Mouse (Mus musculus) limb, embryonic 11.5 days (tissue): ENCODE measurements around the gene Casp9. TPM values are rescaled to one million over a fixed set of nuclear protein-coding genes. Genes with fewer than 3 reads are reported as not detected.

Experiments used
- ATAC-seq: fragments of 200-750 bp; cut with Nextera tagmentation; 2 replicates; pipeline ENCODE4 v1.8.0; 2017; ENCODE audit warnings: low read depth; ENCODE audit not compliant: insufficient number of reproducible peaks, low FRiP score, low TSS enrichment
- DNase-seq: peaks from one replicate; pipeline ENCODE4 v3.0.0-alpha.2; 2015; ENCODE audit warnings: low spot score
- H3K27ac ChIP-seq: fragments of 300-500 bp; sonication (generic); replicated peaks from 2 replicates; pipeline ENCODE4 v1.5.1; 2014; ENCODE audit warnings: low read depth, mild to moderate bottlenecking, low read length
- H3K27me3 ChIP-seq: fragments of 300-500 bp; sonication (generic); 2 replicates; pipeline ENCODE4 v1.6.1; 2014; ENCODE audit warnings: mild to moderate bottlenecking, low read length, mixed read lengths; ENCODE audit not compliant: control insufficient read depth, insufficient read depth
- H3K36me3 ChIP-seq: fragments of 300-500 bp; sonication (generic); 2 replicates; pipeline ENCODE4 v1.6.1; 2014; ENCODE audit warnings: mild to moderate bottlenecking, low read length, moderate library complexity, mixed read lengths; ENCODE audit not compliant: control insufficient read depth, insufficient read depth
- H3K4me1 ChIP-seq: fragments of 300-500 bp; sonication (generic); 2 replicates; pipeline ENCODE4 v1.6.1; 2014; ENCODE audit warnings: low read length, mixed read lengths; ENCODE audit not compliant: control insufficient read depth, insufficient read depth
- H3K4me2 ChIP-seq: fragments of 300-500 bp; sonication (generic); 2 replicates; pipeline ENCODE4 v1.6.1; 2014; ENCODE audit warnings: low read depth, mild to moderate bottlenecking, moderate library complexity; ENCODE audit not compliant: severe bottlenecking
- H3K4me3 ChIP-seq: fragments of 300-500 bp; sonication (generic); 2 replicates; pipeline ENCODE4 v1.5.1; 2014; ENCODE audit warnings: low read depth, low read length
- H3K9ac ChIP-seq: fragments of 300-500 bp; sonication (generic); 2 replicates; pipeline ENCODE4 v1.6.1; 2014; ENCODE audit warnings: mild to moderate bottlenecking, low read length
- H3K9me3 ChIP-seq: fragments of 300-500 bp; sonication (generic); 2 replicates; pipeline ENCODE4 v1.6.1; 2016; ENCODE audit warnings: low read length; ENCODE audit not compliant: control insufficient read depth
- WGBS: fragments of 180-500 bp; shearing (Covaris S2); extraction: QIAGEN DNeasy Blood & Tissue Kit; methylation state at CpG from one replicate; pipeline ENCODE4 v1.1.7; 2014; 5-methylcytosine and 5-hydroxymethylcytosine counted together
- polyA plus RNA-seq: library from polyadenylated mRNA; unstranded; fragments of >200 nt; fragmentation: Nextera tagmentation; extraction: Ambion mirVana; gene quantifications from 2 replicates; pipeline ENCODE4 v1.2.1, GENCODE M21; 2014

Casp9 gene
- polyA plus RNA-seq, 1 experiment from 2014 or later = 19.0 TPM

DNA sequence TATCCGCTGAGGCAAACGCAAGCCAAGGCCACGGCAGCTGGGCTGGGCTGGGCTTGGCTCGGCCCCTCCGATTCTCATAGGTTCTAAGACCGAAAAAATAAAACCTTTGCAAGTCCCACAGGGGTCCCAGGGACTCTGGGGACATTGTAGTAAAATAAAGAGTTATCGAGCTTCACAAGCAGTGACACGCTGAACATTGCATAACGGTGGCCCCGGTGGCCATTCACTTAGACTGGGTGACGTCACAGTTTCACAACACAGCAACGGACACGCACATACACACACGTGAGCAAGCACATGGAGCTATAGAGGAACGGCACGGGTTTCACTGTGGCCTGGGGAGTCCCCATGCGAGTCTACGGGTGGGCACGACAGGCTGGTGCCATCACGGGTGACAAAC lies 65.1 kb downstream of the Casp9 start:
- ATAC-seq (no peak), DNase-seq (no peak)
- Histone ChIP-seq H3K9ac (no peak overlapping the region), H3K9me3 (no peaks in the 10 kb centered on the region), H3K4me1 (no peaks in the 10 kb centered on the region), H3K27me3 (no peaks in the 10 kb centered on the region), H3K36me3 (peaks cover 2% of the 10 kb centered on the region; the same call in 1 of the 2 replicates), H3K27ac (no peak overlapping the region), H3K4me3 (no peak overlapping the region), H3K4me2 (no peak overlapping the region)
- WGBS = 94% methylated on average over 20 of the region's 20 CpGs

DNA sequence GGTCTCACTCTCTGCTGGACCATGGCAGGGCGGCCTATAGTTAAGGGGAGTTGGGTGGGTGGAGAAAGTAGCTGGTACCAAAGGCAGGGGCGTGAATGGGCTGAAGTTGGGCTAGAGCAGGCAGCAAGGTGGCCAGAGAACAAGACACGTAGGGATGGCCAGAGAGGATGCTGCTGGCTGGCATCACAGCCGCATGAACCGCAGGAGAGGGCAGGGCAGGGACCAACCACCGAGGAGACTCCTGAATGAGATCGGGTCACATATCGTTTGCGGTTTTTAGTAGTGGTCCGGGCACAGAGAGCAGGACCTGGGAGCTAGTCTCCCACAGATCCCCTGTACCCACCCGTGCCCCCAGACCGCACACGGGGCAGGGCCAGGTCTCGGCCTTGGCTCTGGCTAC lies 65.9 kb downstream of the Casp9 start:
- peaks cover 2% of the 10 kb centered on the region; the same call in 1 of the 2 replicates for H3K36me3 ChIP-seq
- H3K4me1 ChIP-seq = no peaks in the 10 kb centered on the region
- no peaks in the 10 kb centered on the region for H3K27me3 ChIP-seq
- DNase-seq (no peak), ATAC-seq (no peak)
- no peaks in the 10 kb centered on the region for H3K9me3 ChIP-seq
- 92% methylated on average over 14 of the region's 14 CpGs for WGBS
- no peak overlapping the region for H3K9ac ChIP-seq
- H3K4me3 ChIP-seq = no peak overlapping the region
- H3K27ac ChIP-seq = no peak overlapping the region
- no peak overlapping the region for H3K4me2 ChIP-seq

DNA sequence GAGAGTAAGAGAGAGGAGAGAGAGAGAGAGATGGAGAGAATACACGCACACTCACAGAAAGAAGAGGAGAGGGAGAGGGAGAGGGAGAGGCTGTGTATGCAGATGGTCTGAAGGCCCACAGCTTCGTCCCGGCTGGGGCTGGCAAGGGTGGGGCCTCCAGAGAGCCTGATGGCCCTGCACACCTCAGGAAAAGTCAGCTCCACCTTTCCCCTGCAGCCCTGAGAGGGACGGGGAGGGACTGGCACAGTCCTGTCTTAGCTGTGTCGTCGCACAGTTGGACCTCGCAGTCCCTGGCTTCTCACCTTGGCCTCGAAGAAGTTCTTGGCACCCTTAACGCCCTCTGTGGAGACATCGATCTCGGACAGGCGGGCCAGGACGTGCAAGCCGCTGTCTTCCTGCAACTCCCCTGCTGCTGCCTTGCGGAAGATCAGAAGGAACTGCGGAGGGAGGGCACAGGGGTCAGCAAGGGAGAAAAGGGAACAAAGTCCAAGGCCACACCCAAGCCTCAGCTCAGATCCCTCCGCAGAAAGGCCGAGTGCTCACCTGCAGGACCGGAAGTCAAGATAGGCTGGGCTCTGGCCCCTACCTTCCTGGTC lies 66.9 kb downstream of the Casp9 start:
- Histone ChIP-seq H3K9me3 (no peaks in the 10 kb centered on the region), H3K36me3 (peaks cover 2% of the 10 kb centered on the region; the same call in 1 of the 2 replicates), H3K4me3 (no peak overlapping the region), H3K27ac (no peak overlapping the region), H3K9ac (no peak overlapping the region), H3K4me2 (no peak overlapping the region), H3K4me1 (no peaks in the 10 kb centered on the region), H3K27me3 (no peaks in the 10 kb centered on the region)
- ATAC-seq (no peak), DNase-seq (no peak)
- WGBS = 55% methylated on average over 19 of the region's 19 CpGs

DNA sequence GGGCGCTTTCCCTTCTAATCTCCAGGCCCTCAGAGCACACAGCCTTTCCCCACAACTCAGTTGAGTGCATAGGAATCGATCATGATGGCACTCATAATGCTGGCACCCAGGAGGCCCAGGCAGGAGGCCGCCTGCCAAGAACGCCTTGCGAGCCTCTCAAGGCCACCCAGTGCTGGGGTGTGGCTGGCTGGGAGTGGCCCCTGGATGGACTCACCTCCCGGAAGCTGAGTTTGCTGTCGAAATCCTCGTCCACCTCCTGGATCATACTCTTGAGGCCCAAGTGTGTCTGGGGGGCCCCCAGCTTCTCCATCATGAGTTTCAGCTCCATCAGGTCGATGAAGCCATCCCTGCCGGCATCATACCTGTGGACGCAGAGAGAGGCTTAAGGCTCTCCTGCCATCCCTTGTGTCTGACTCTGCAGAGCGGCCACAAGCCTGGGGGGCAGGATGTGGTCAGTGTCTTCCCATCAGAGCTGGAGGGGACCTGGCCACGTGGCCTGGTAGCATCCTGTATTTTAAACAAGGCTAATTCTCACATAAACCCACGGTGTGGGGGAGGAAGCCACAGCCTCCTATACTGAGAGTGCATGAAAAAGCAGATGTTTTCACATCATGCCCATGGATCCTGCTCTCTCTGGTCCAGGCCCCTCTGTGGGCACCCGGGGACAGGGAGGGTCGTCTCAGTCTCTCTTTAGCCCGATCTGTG lies 68.3 kb downstream of the Casp9 start:
- no peak overlapping the region for H3K27ac ChIP-seq
- no peak overlapping the region for H3K9ac ChIP-seq
- no peak overlapping the region for H3K4me2 ChIP-seq
- DNase-seq (no peak), ATAC-seq (no peak)
- no peaks in the 10 kb centered on the region for H3K9me3 ChIP-seq
- peaks cover 2% of the 10 kb centered on the region; the same call in 1 of the 2 replicates for H3K36me3 ChIP-seq
- H3K4me3 ChIP-seq = no peak overlapping the region
- H3K4me1 ChIP-seq = no peaks in the 10 kb centered on the region
- no peaks in the 10 kb centered on the region for H3K27me3 ChIP-seq
- 87% methylated on average over 17 of the region's 17 CpGs for WGBS

DNA sequence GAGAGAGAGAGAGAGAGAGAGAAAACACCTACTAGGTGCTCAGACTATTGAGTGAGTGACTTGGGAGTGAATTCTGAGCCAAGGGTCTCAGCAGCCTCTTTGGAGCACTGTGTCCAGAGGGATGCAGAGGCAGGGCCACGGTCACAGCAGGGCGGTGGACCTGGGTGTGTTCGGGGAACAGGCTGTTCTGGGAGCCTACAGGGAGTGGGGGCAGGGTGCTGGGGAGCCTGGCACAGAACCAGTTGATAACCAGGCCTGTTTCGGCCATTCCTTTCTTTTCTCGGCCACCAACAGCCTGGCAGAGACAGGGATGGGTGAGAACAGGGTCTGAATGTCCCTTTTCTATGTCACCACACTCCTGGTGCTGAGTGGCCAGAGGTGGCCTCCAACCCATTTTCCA lies 69.5 kb downstream of the Casp9 start:
- Histone ChIP-seq H3K27me3 (no peaks in the 10 kb centered on the region), H3K4me3 (no peak overlapping the region), H3K9me3 (no peaks in the 10 kb centered on the region), H3K27ac (no peak overlapping the region), H3K9ac (no peak overlapping the region), H3K4me2 (no peak overlapping the region), H3K36me3 (peaks cover 2% of the 10 kb centered on the region; the same call in 1 of the 2 replicates), H3K4me1 (no peaks in the 10 kb centered on the region)
- DNase-seq = no peak
- no peak for ATAC-seq
- WGBS = 80% methylated on average over 5 of the region's 5 CpGs

DNA sequence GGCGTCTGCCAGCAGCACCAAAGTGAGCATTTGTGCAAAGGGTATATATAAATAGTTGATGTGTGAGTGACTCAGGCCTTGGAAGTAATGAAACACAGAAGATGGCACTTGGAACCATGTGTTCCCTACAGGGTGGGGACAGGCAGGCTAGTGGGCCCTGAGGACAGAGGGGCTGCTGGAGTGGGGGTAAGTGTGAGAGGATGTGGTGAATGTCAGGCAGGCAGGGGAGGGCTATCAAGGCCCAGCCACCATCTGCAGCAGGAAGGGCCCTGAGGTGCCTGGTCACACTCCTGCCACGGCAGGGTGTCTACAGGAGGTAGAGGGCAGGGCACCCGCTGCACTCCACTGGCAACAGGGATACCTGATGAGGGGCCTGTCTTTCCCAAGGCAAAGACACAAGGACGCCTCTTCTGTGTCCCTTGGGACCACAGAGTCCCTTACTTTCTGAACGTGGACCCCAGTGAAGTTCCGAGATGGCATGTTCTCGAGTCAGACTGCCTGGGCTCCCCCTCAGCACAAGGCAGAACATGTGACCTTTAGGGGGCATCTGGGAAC lies 70.4 kb downstream of the Casp9 start:
- peak overlapping the region; percentile 27; the same call in 1 of the 2 replicates for H3K9ac ChIP-seq
- H3K4me1 ChIP-seq = no peaks in the 10 kb centered on the region
- H3K4me2 ChIP-seq = no peak overlapping the region
- ATAC-seq (no peak), DNase-seq (no peak)
- H3K27ac ChIP-seq = no peak overlapping the region
- H3K36me3 ChIP-seq = peaks cover 2% of the 10 kb centered on the region; the same call in 1 of the 2 replicates
- H3K4me3 ChIP-seq = no peak overlapping the region
- no peaks in the 10 kb centered on the region for H3K9me3 ChIP-seq
- 90% methylated on average over 7 of the region's 7 CpGs for WGBS
- no peaks in the 10 kb centered on the region for H3K27me3 ChIP-seq

DNA sequence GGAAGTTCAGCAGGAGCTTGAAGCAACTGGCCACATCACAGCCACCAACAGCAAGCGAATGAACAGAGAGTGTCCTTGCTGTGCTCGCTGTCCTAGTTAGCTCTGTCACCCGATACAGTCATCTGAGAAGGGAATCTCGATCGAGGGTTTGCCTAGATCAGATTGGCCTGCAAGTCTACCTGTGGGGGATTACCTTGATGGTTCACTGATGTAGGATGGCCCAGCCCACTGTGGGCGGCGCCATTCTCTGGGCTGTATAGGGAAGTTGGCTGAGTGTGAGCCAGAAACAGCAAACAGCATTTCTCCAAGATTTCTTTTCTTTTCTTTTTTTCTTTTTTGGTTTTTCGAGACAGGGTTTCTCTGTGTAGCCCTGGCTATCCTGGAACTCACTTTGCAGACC lies 71.1 kb downstream of the Casp9 start:
- H3K27ac ChIP-seq = no peak overlapping the region
- no peaks in the 10 kb centered on the region for H3K9me3 ChIP-seq
- ATAC-seq (no peak), DNase-seq (no peak)
- no peak overlapping the region for H3K9ac ChIP-seq
- H3K4me1 ChIP-seq = no peaks in the 10 kb centered on the region
- no peaks in the 10 kb centered on the region for H3K27me3 ChIP-seq
- H3K4me3 ChIP-seq = no peak overlapping the region
- peaks cover 2% of the 10 kb centered on the region; the same call in 1 of the 2 replicates for H3K36me3 ChIP-seq
- H3K4me2 ChIP-seq = no peak overlapping the region
- WGBS = 96% methylated on average over 8 of the region's 8 CpGs

DNA sequence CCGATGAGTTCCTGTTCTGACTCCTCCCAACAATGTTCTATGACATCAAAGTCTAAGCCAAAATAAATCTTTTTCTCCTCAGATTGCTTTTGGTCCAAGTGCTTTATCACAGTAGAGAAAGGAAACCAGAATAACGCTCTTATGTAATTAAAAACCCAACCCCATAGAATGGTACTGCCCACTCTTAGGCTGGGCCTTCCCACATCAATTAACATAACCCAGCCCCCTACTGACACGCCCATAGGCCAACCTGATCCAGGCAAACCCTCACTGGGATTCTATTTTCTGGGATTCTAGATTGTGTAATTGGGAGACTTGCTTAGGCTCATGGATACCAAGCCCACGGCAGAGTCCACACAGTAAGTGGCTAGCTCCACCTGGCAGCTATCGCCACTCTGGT lies 71.6 kb downstream of the Casp9 start:
- DNase-seq = no peak
- H3K4me2 ChIP-seq = no peak overlapping the region
- no peak overlapping the region for H3K27ac ChIP-seq
- H3K27me3 ChIP-seq = no peaks in the 10 kb centered on the region
- H3K4me1 ChIP-seq = no peaks in the 10 kb centered on the region
- no peaks in the 10 kb centered on the region for H3K9me3 ChIP-seq
- H3K36me3 ChIP-seq = no peaks in the 10 kb centered on the region; the same call in 1 of the 2 replicates
- WGBS = 93% methylated on average over 5 of the region's 5 CpGs
- ATAC-seq = no peak
- H3K9ac ChIP-seq = no peak overlapping the region
- no peak overlapping the region for H3K4me3 ChIP-seq
